Mouse (Mus musculus) ES-E14 (cell line): ENCODE measurements at regions not wholly inside any gene's neighbourhood (a gene's known extent, or its start where the extent isn't known, plus 50 kb on each side); places are given as distances from the start of the nearest gene placed in this dataset.

Experiments
- CHD2 ChIP-seq: IDR thresholded peaks from 2 replicates; pipeline ENCODE4 v1.6.1; 2014; ENCODE audit warnings: mild to moderate bottlenecking, low read depth, low read length, inconsistent platforms
- MAFK ChIP-seq: IDR thresholded peaks from 2 replicates; pipeline ENCODE4 v1.6.1; 2014; ENCODE audit warnings: mild to moderate bottlenecking, low read depth, low read length, inconsistent platforms; ENCODE audit not compliant: insufficient read depth

GRCm38 (mm10) chr11:9962696-9963202 is 771.0 kb downstream of the Abca13 start:
- TF ChIP-seq CHD2, result no peak
- TF ChIP-seq MAFK, result no peak
